Mouse (Mus musculus) left cerebral cortex, adult 8-10 months (tissue): ENCODE data around the gene Mfsd4a. TPM values are rescaled to one million over a fixed set of nuclear protein-coding genes. Genes with fewer than 3 reads are reported as not detected.

Experiments
- DNase-seq, 2 experiments: peaks; one replicate each; pipeline ENCODE4 v3.0.0; 2022; ENCODE audit warnings: low spot score in 2 of 2
- total RNA-seq, 4 experiments: library from RNA; stranded (reverse); gene quantifications; 2 replicates each; pipeline ENCODE4 v1.2.4; 2022

Gene Mfsd4a
- total RNA-seq, 4 experiments from 2014 or later: 77.0 to 100 (median 85.0) TPM

- no peak for DNase-seq
Measured at GRCm38 (mm10) chr1:132065475-132066172, 2.2 kb downstream of the Mfsd4a start.

GRCm38 (mm10) chr1:132065001-132065400 lies 2.9 kb downstream of the Mfsd4a start:
- DNase-seq: no peak

- DNase-seq: no peak
Measured at GRCm38 (mm10) chr1:132063096-132063495, 4.8 kb downstream of the Mfsd4a start.

- DNase-seq: no peak
Measured at GRCm38 (mm10) chr1:132061750-132062541, 5.9 kb downstream of the Mfsd4a start.

- DNase-seq: no peak
Measured at GRCm38 (mm10) chr1:132060036-132060769, 7.7 kb downstream of the Mfsd4a start.

- no peak for DNase-seq
Measured at GRCm38 (mm10) chr1:132058558-132058957, 9.3 kb downstream of the Mfsd4a start.

- no peak for DNase-seq
Measured at GRCm38 (mm10) chr1:132055054-132055664, 12.7 kb downstream of the Mfsd4a start.

GRCm38 (mm10) chr1:132054387-132054786 lies 13.5 kb downstream of the Mfsd4a start:
- DNase-seq: no peak

- no peak for DNase-seq
Measured at GRCm38 (mm10) chr1:132051746-132052145, 16.1 kb downstream of the Mfsd4a start.

GRCm38 (mm10) chr1:132046143-132046735 lies 21.6 kb downstream of the Mfsd4a start:
- peak in 1 of 2 experiments; percentile 51 for DNase-seq

- peak in 1 of 2 experiments; percentile 67 for DNase-seq
Measured at GRCm38 (mm10) chr1:132043759-132044158, 24.1 kb downstream of the Mfsd4a start.

- no peak for DNase-seq
Measured at GRCm38 (mm10) chr1:132040201-132040621, 27.7 kb downstream of the Mfsd4a start.

- no peak for DNase-seq
Measured at GRCm38 (mm10) chr1:132038753-132039152, 29.1 kb downstream of the Mfsd4a start.

GRCm38 (mm10) chr1:132037746-132038145 lies 30.1 kb downstream of the Mfsd4a start:
- no peak for DNase-seq

- no peak for DNase-seq
Measured at GRCm38 (mm10) chr1:132032172-132032571, 35.7 kb downstream of the Mfsd4a start.

GRCm38 (mm10) chr1:132030574-132030973 lies 37.3 kb downstream of the Mfsd4a start:
- DNase-seq: no peak

- no peak for DNase-seq
Measured at GRCm38 (mm10) chr1:132028413-132028812, 39.4 kb downstream of the Mfsd4a start.

- no peak for DNase-seq
Measured at GRCm38 (mm10) chr1:132027978-132028377, 39.9 kb downstream of the Mfsd4a start.

GRCm38 (mm10) chr1:132026925-132027646 lies 40.8 kb downstream of the Mfsd4a start:
- no peak for DNase-seq

GRCm38 (mm10) chr1:132022107-132022506 lies 45.8 kb downstream of the Mfsd4a start:
- no peak for DNase-seq
